Mouse (Mus musculus) Patski (cell line): ENCODE results near the gene Klhdc1. TPM values are rescaled to one million over a fixed set of nuclear protein-coding genes. Genes with fewer than 3 reads are reported as not detected.

Experiments used
- ATAC-seq: fragments of 100-300 bp; one replicate; pipeline ENCODE4 v1.8.0; 2021
- CTCF ChIA-PET: fragments of 350-600 bp; sonication (Branson Sonifier 250); formaldehyde crosslinking; loops from one replicate; lab custom pipeline; 2022; ENCODE audit warnings: inconsistent platforms; lab: Charles Lee
- POLR2A ChIA-PET: fragments of 350-600 bp; sonication (Branson Sonifier 250); formaldehyde crosslinking; loops from one replicate; lab custom pipeline; 2022; ENCODE audit warnings: antibody characterized with exemption, inconsistent platforms; lab: Charles Lee
- DNase-seq: peaks from one replicate; pipeline ENCODE4 v3.0.0-alpha.2; 2011; ENCODE audit warnings: low read depth, low spot score
- H3K27me3 ChIP-seq: fragments of 371-371 bp; one replicate; pipeline ENCODE4 v1.5.1; 2021
- CTCF ChIP-seq: fragments of 100-300 bp; IDR thresholded peaks from one replicate; pipeline ENCODE4 v1.5.1; 2021
- in situ Hi-C: fragments of 300-500 bp; cut with MboI; formaldehyde crosslinking; loops from 3 replicates; pipeline ENCODE4 v1.11.1; 2018; ENCODE audit warnings: low pct_unique_long_range_greater_than_20kb, mixed read lengths
- polyA plus RNA-seq: library from polyadenylated mRNA; unstranded; gene quantifications from one replicate; pipeline ENCODE4 v1.2.3, GENCODE M21; 2021

The Klhdc1 gene
- polyA plus RNA-seq, 1 experiment from 2014 or later: 5.2 TPM

DNA sequence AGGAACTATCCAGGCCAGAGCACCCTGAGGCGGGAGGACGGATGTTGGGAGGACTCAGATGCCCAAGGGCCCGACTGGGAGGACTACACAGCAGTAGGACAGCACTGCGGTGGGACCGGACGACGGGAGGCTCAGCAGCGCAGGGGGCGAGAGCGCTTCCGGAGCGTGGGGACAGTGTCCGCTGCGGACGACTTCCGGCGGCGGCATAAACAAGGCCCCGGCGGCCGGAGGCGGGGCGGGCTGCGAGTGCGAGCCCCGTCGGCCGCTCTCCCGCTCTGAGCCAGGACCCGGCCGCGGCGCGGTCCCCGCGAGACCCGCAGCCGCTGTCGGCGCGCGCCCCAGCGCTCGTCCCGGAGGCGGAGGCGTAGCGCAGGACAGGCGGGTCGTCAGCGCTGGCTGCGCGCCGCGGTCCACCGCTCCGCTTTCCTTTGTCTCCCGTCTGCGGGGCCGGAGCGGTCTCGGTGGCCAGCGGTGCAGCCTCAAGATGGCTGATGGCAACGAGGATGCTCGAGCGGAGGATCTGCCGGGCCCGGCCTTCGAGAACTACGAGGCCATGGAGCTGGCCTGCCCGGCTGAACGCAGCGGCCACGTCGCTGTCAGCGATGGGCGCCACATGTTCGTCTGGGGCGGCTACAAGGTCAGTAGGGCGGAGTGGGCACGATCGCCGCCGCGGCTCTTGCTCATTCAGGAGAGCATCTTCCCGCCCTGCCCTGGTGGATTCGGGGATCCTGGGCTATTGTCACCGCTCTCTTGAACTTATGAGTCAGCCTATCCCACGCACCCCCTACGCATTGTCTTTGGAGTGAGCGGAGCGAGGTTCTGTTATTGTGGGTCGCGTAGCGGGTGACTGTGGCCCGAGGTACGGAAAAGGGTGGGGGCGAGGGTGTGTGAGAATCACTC, 55.8 kb downstream of the Klhdc1 start, which contains the start of gene Klhdc2:
TSS of gene Klhdc2 (plus strand) at position 171 of the 900 bp plus-strand sequence.
- TF ChIP-seq CTCF: no peak
- peak; percentile 39 for DNase-seq
- peak; percentile 93 for ATAC-seq
- POLR2A ChIA-PET: no interaction called here
- in situ Hi-C loops: no loop called here
- H3K27me3 ChIP-seq: no peaks in the 10 kb centered on the region
- CTCF ChIA-PET: no interaction called here

DNA sequence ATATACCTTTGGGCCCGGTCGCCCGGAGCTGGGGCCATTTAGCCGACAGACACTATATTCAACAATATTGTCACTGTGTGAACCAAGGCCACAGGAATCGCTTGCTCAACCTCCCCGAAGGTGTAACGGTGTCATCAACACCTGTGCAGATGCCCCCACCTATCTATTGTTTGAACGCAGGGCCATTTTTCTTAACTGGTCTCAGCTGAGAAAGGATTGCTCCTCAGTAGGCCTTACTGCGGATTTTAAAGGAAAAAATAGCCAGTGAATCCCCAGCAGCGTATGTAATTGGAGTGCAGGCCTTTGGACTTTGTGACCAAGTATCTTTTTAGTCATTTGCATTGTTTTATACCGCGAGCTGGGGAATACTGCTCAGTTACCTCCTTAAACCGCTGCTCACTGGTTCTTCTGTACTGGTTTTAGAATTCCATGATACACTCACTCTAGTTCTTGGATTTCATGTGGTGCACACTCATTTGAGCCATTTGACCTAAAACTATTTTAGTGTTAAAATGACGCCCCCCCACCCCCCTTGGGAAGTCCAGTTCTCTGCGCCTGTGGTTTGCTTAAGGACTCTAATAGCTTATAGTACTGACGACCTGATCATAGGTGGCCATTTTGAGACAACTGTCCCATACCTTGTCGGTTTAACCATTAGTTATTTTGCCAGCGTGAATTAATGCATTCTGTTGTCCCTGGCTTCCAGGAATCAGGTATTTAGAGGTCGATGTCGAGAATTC, 56.6 kb downstream of the Klhdc1 start:
- H3K27me3 ChIP-seq: no peaks in the 10 kb centered on the region
- CTCF ChIA-PET: no interaction called here
- in situ Hi-C loops: no loop called here
- no peak for TF ChIP-seq CTCF
- DNase-seq (no peak), ATAC-seq (no peak)
- POLR2A ChIA-PET: no interaction called here

DNA sequence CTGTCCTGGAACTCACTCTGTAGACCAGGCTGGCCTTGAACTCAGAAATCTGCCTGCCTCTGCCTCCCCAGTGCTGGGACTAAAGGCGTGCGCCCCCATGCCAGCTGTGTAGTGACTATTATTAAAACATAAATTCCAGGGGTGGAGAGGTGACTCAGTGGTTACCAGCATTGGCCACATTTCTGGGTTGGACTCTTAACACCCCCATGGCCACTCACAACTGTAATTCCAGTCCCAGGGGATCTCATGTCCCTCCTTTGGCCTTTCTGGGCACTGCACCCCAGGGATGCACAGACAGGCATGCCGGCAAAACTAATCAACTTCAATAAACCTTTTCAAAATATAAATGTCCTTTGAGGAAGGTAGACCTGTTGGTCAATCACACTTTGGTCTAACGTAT, 57.3 kb downstream of the Klhdc1 start:
- no peak for ATAC-seq
- no peak for TF ChIP-seq CTCF
- in situ Hi-C loops: no loop called here
- DNase-seq: no peak
- H3K27me3 ChIP-seq: no peaks in the 10 kb centered on the region
- CTCF ChIA-PET: interaction anchor here (1.3 kb wide), 1 partner anchor 16 kb away, joined by 3 read pairs; no protein-coding TSS in a partner anchor
- POLR2A ChIA-PET: no interaction called here

DNA sequence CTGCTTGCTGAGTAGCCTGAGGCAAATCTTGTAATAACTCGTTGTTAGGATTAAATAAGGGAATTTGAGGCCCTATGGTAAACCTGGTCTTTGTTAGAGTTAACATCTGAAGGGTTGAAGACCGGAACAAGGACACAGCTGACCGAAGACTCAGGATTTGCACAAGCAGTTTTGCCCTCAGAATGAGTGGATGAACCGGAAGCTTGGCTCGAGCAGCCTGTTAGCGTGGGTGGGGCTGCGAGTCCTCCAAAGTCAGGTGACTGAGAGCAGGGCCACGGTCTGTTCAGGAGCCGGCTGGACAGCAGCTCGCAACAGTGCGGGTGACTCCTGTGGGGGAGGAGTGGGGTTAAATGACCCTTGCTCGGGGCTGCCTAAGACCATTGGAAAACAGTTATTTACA, 58.3 kb downstream of the Klhdc1 start:
- no peak for TF ChIP-seq CTCF
- ChIA-PET CTCF (interaction anchor here (1.3 kb wide), 1 partner anchor 15 kb away, joined by 3 read pairs; no protein-coding TSS in a partner anchor), POLR2A (no interaction called here)
- in situ Hi-C loops: no loop called here
- ATAC-seq (no peak), DNase-seq (no peak)
- no peaks in the 10 kb centered on the region for H3K27me3 ChIP-seq

DNA sequence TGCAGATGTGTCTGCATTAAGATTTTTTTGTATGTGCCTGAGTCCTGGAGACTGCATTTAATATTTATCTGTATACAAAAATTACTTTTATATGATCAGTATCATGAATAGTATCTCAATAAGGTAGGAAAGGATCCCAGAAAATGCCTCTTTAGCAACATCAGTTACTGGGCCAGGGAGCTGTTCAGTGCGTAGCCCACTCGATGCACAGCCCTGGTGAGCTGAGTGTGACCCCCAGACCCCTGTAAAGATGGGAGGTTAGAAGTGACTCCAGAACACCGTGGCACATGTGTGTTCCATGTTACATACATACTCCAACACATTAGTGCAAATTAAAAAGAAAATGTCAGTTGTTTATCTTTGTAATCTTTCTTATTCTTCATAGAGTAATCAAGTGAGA, 58.9 kb downstream of the Klhdc1 start:
- ATAC-seq: no peak
- CTCF ChIA-PET: interaction anchor here (1.3 kb wide), 1 partner anchor 14 kb away, joined by 3 read pairs; no protein-coding TSS in a partner anchor
- DNase-seq: no peak
- H3K27me3 ChIP-seq: no peaks in the 10 kb centered on the region
- TF ChIP-seq CTCF: no peak
- in situ Hi-C loops: no loop called here
- POLR2A ChIA-PET: no interaction called here

DNA sequence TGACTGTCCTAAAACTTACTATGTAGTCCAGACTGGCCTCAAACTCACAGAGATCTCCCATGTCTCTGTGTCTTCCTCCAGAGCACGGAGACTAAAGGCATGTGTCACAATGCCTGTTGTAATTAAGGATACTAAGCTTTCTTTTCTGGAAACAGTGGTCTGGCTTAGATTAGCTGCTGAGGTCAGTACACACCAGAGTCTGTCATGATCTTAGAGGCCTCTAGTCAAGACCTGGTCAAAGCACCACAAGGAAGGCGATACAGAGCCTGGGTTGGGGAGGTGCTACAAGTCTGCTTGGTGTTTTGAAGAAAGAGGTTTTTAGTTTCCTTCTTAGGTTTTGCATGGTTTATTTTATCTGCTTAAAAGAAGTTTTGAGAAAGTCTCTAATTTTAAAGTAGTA, 59.4 kb downstream of the Klhdc1 start:
- in situ Hi-C loops: no loop called here
- POLR2A ChIA-PET: interaction anchor here (0.7 kb wide), 1 partner anchor 63 kb away, joined by 3 read pairs; no protein-coding TSS in a partner anchor
- ATAC-seq (no peak), DNase-seq (no peak)
- H3K27me3 ChIP-seq: no peaks in the 10 kb centered on the region
- CTCF ChIA-PET: no interaction called here
- TF ChIP-seq CTCF: no peak

DNA sequence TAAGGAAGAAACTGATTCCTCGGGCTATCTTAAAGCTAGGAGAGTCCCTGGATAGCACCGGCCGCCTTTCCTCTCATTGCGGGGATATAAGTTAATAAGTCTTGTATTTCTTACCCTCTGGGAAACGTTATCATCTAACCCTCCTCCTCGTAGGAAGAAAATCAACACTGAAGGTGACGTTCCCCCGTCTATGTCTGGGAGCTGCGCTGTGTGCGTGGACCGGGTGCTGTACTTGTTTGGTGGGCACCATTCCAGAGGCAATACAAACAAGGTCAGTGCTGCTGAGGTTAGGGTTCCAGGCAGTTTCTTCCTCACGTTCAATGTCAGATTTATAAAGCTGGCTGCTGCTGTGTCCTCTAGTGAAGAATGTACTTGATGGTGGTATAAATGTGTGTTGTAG, 61.2 kb downstream of the Klhdc1 start:
- DNase-seq (no peak), ATAC-seq (no peak)
- TF ChIP-seq CTCF: no peak
- ChIA-PET CTCF (no interaction called here), POLR2A (interaction anchor here (0.6 to 0.7 kb wide), 2 partner anchors 20 to 86 kb away, joined by 3 read pairs; no protein-coding TSS in a partner anchor)
- in situ Hi-C loops: no loop called here
- H3K27me3 ChIP-seq: no peaks in the 10 kb centered on the region

DNA sequence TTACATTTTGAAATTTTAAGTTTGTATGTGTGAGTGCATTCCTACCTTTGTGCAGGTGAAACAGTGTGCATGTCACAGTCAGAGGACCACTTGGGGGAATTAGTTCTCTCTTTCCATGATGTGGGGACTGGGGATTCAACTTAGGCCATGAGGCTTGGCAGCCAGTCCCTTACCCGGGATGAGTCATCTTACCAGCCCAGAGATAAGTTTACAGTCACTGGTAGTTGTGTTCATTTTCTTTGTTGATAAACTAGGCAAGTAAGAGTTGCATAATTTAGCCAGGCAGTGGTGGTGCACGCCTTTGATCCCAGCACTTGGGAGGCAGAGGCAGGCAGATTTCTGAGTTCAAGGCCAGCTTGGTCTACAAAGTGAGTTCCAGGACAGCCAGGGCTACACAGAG, 63.1 kb downstream of the Klhdc1 start:
- ChIA-PET POLR2A (no interaction called here), CTCF (no interaction called here)
- in situ Hi-C loops: no loop called here
- H3K27me3 ChIP-seq: no peaks in the 10 kb centered on the region
- ATAC-seq (no peak), DNase-seq (no peak)
- no peak for TF ChIP-seq CTCF

DNA sequence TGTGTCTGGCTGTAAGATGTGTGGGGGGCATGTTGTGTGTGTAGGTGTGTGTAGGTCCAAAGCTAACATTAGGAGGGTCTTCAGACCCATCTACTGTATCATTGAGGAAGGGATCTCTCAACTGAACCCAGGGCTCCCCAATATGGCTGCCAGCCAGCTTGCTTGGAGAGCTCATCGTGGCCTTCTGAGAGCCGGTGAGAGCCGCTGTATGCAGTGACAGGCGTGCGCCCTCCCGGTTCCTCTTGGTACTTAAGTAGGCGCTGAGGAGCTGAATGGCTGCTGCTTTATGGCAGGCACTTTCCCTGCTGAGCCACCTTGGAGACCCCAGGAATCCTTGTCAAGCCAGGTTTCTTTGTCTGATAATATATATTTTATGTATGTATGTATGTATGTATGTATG, 65.4 kb downstream of the Klhdc1 start:
- POLR2A ChIA-PET: no interaction called here
- CTCF ChIA-PET: interaction anchor here (1.3 kb wide), 1 partner anchor 14 kb away, joined by 4 read pairs; no protein-coding TSS in a partner anchor
- ATAC-seq: no peak
- in situ Hi-C loops: loop anchor here (5.0 kb wide), 1 partner anchor 94 kb away; no protein-coding TSS in a partner anchor
- no peaks in the 10 kb centered on the region for H3K27me3 ChIP-seq
- no peak for TF ChIP-seq CTCF
- DNase-seq: no peak

DNA sequence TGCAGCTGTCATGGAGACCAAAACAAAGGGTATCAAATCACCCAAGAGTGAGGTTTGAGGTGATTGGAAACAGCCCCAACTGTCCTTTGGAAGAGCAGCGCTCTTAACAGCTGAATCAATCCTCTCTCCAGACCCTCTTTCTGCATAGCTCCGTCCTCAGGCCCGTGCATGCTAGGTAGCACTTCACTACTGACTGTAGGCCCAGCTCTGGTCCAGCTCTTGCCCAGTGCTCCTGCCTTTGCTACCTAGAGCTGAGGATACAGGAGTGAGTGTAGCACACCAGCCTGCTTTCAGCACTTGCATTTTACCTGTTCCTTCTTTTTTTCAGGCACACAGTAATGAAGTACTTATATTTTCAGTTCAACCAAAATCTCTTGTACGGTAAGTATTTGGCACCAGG, 68.7 kb downstream of the Klhdc1 start:
- DNase-seq (no peak), ATAC-seq (no peak)
- H3K27me3 ChIP-seq: no peaks in the 10 kb centered on the region
- TF ChIP-seq CTCF: no peak
- CTCF ChIA-PET: interaction anchor here (1.1 to 2.1 kb wide), 3 partner anchors 11 to 42 kb away, joined by 3 to 5 read pairs (median 3); no protein-coding TSS in a partner anchor
- in situ Hi-C loops: loop anchor here (5.0 kb wide), 2 partner anchors 97 to 158 kb away; no protein-coding TSS in a partner anchor
- POLR2A ChIA-PET: no interaction called here
